Mouse (Mus musculus) embryonic facial prominence, embryonic 11.5 days (tissue): ENCODE measurements around the gene Emc4. TPM values are rescaled to one million over a fixed set of nuclear protein-coding genes. Genes with fewer than 3 reads are reported as not detected.
A peak's percentile ranks its signal among the peaks of the same experiment; 100 is the strongest.

Experiments used
- ATAC-seq: fragments of 200-750 bp; cut with Nextera tagmentation; replicated peaks from 2 replicates; pipeline ENCODE4 v1.8.0; 2017; ENCODE audit warnings: low read depth; ENCODE audit not compliant: insufficient number of reproducible peaks, low FRiP score, low TSS enrichment
- DNase-seq: peaks from one replicate; pipeline ENCODE4 v3.0.0-alpha.2; 2015; ENCODE audit warnings: low spot score
- H3K27ac ChIP-seq: fragments of 300-500 bp; sonication (generic); replicated peaks from 2 replicates; pipeline ENCODE4 v1.5.1; 2014; ENCODE audit warnings: mild to moderate bottlenecking, low read depth, low read length, control low read depth
- H3K27me3 ChIP-seq: fragments of 300-500 bp; sonication (generic); 2 replicates; pipeline ENCODE4 v1.6.1; 2014; ENCODE audit warnings: mild to moderate bottlenecking, low read length, moderate library complexity, mixed read lengths; ENCODE audit not compliant: control insufficient read depth, insufficient read depth
- H3K36me3 ChIP-seq: fragments of 300-500 bp; sonication (generic); replicated peaks from 2 replicates; pipeline ENCODE4 v1.6.1; 2014; ENCODE audit warnings: low read depth, mild to moderate bottlenecking, low read length, moderate library complexity, mixed read lengths; ENCODE audit not compliant: control insufficient read depth, insufficient read depth
- H3K4me1 ChIP-seq: fragments of 300-500 bp; sonication (generic); 2 replicates; pipeline ENCODE4 v1.6.1; 2014; ENCODE audit warnings: low read length, mixed read lengths; ENCODE audit not compliant: control insufficient read depth, insufficient read depth
- H3K4me2 ChIP-seq: fragments of 300-500 bp; sonication (generic); 2 replicates; pipeline ENCODE4 v1.6.1; 2014; ENCODE audit warnings: low read depth, mild to moderate bottlenecking, control low read depth, low read length, moderate library complexity
- H3K4me3 ChIP-seq: fragments of 300-500 bp; sonication (generic); 2 replicates; pipeline ENCODE4 v1.5.1; 2014; ENCODE audit warnings: low read depth, low read length, control low read depth
- H3K9ac ChIP-seq: fragments of 300-500 bp; sonication (generic); replicated peaks from 2 replicates; pipeline ENCODE4 v1.6.1; 2014; ENCODE audit warnings: mild to moderate bottlenecking, control low read depth, low read length
- H3K9me3 ChIP-seq: fragments of 300-500 bp; sonication (generic); replicated peaks from 2 replicates; pipeline ENCODE4 v1.6.1; 2016; ENCODE audit warnings: mild to moderate bottlenecking, low read length, inconsistent platforms, mixed read lengths; ENCODE audit not compliant: control insufficient read depth
- WGBS: fragments of 180-500 bp; shearing (Covaris S2); extraction: QIAGEN DNeasy Blood & Tissue Kit; methylation state at CpG from one replicate; pipeline ENCODE4 v1.1.7; 2014; 5-methylcytosine and 5-hydroxymethylcytosine counted together
- polyA plus RNA-seq: library from polyadenylated mRNA; unstranded; fragments of >200 nt; fragmentation: Nextera tagmentation; extraction: Ambion mirVana; gene quantifications from 2 replicates; pipeline ENCODE4 v1.2.1, GENCODE M21; 2014

The Emc4 gene
- polyA plus RNA-seq, 1 experiment from 2014 or later, result 93.3 TPM

- H3K27me3 ChIP-seq, result no peaks in the 10 kb centered on the region
- 90% methylated on average over 12 of the region's 12 CpGs for WGBS
- H3K9me3 ChIP-seq, result no peaks in the 10 kb centered on the region
- peaks cover 8% of the 10 kb centered on the region for H3K36me3 ChIP-seq
- H3K9ac ChIP-seq, result no peak overlapping the region
- no peak for DNase-seq
- no peak overlapping the region for H3K4me3 ChIP-seq
- H3K27ac ChIP-seq, result no peak overlapping the region
- H3K4me2 ChIP-seq, result no peak overlapping the region
- no peaks in the 10 kb centered on the region for H3K4me1 ChIP-seq
- ATAC-seq, result 0 out of 2 replicates have a peak, but pooled peaks have one; percentile 29
These were observed 7.6 kb downstream of the Emc4 start for GRCm38 (mm10) chr2:112360012-112360780.

DNA sequence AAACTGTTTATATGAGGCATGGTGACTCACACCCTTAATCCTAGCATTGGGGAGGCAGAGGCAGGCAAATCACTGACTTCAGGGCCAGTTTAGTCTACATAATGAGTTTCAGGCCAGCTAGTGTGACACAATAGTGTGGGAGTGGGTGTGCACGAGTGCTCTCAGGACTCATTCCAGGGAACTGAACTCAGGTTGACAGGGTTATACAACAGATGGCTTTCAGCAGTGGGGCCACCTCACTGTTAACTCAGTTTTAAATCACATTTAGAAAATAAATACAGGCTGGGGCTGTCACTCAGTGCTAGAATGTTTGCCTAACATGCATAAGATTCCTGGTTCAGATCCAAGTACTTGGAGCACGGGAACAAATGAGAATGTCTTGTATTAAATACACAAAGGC lies 8.2 kb downstream of the Emc4 start:
- WGBS, result 81% methylated on average over 2 of the region's 2 CpGs
- H3K36me3 ChIP-seq, result peaks cover 8% of the 10 kb centered on the region
- no peak for ATAC-seq
- no peaks in the 10 kb centered on the region for H3K9me3 ChIP-seq
- no peak overlapping the region for H3K27ac ChIP-seq
- no peak overlapping the region for H3K4me2 ChIP-seq
- H3K4me3 ChIP-seq, result no peak overlapping the region
- no peaks in the 10 kb centered on the region for H3K27me3 ChIP-seq
- no peak for DNase-seq
- no peaks in the 10 kb centered on the region for H3K4me1 ChIP-seq
- H3K9ac ChIP-seq, result no peak overlapping the region

- Histone ChIP-seq H3K36me3 (peaks cover 2% of the 10 kb centered on the region; the same call in 1 of the 2 replicates), H3K4me3 (no peak overlapping the region), H3K4me1 (no peaks in the 10 kb centered on the region), H3K9ac (no peak overlapping the region), H3K27ac (no peak overlapping the region), H3K9me3 (no peaks in the 10 kb centered on the region), H3K4me2 (no peak overlapping the region), H3K27me3 (no peaks in the 10 kb centered on the region)
- WGBS, result 88% methylated on average over 7 of the region's 7 CpGs
- DNase-seq, result no peak
- ATAC-seq, result no peak
These were observed 14.0 kb downstream of the Emc4 start for GRCm38 (mm10) chr2:112353685-112354455.

- no peaks in the 10 kb centered on the region for H3K9me3 ChIP-seq
- DNase-seq (no peak), ATAC-seq (no peak)
- H3K4me2 ChIP-seq, result no peak overlapping the region
- no peaks in the 10 kb centered on the region for H3K36me3 ChIP-seq
- no peaks in the 10 kb centered on the region for H3K4me1 ChIP-seq
- WGBS, result 81% methylated on average over 3 of the region's 3 CpGs
- no peak overlapping the region for H3K4me3 ChIP-seq
- H3K27me3 ChIP-seq, result no peaks in the 10 kb centered on the region
- no peak overlapping the region for H3K27ac ChIP-seq
- no peak overlapping the region for H3K9ac ChIP-seq
These were observed 19.6 kb downstream of the Emc4 start for GRCm38 (mm10) chr2:112348246-112348645.

- no peak for DNase-seq
- ATAC-seq, result no peak
- Histone ChIP-seq H3K27me3 (no peaks in the 10 kb centered on the region), H3K4me3 (no peak overlapping the region), H3K27ac (no peak overlapping the region), H3K36me3 (peaks cover 2% of the 10 kb centered on the region; the same call in 1 of the 2 replicates), H3K9me3 (no peaks in the 10 kb centered on the region), H3K4me2 (no peak overlapping the region), H3K9ac (no peak overlapping the region), H3K4me1 (no peaks in the 10 kb centered on the region)
- 66% methylated on average over 3 of the region's 3 CpGs for WGBS
These were observed 26.7 kb downstream of the Emc4 start for GRCm38 (mm10) chr2:112341117-112341516.

DNA sequence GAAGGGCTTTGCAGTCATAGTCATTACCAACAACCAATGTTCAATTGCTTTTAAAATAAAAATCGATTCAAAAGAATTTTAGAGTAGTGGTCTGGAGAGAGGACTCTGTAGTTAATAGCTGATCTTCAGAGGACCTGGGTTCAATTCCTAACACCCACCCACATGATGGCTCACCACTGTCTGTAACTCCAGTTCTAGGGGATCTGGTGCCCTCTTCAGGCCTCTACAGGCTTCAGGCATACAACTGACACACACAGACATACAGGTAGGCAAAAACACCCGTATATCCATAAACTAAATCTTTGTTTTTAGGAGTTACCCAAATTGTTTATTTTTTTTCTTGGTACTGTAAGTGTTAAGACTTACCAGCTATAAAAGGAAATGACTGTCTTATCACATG lies 28.1 kb downstream of the Emc4 start:
- H3K9me3 ChIP-seq, result no peaks in the 10 kb centered on the region
- no peak for DNase-seq
- no peaks in the 10 kb centered on the region for H3K4me1 ChIP-seq
- no peak overlapping the region for H3K4me2 ChIP-seq
- H3K27me3 ChIP-seq, result no peaks in the 10 kb centered on the region
- 88% methylated on average over 2 of the region's 2 CpGs for WGBS
- H3K9ac ChIP-seq, result no peak overlapping the region
- no peak for ATAC-seq
- no peak overlapping the region for H3K27ac ChIP-seq
- peaks cover 2% of the 10 kb centered on the region; the same call in 1 of the 2 replicates for H3K36me3 ChIP-seq
- H3K4me3 ChIP-seq, result no peak overlapping the region

- no peaks in the 10 kb centered on the region for H3K4me1 ChIP-seq
- H3K4me2 ChIP-seq, result no peak overlapping the region
- H3K36me3 ChIP-seq, result peaks cover 2% of the 10 kb centered on the region; the same call in 1 of the 2 replicates
- ATAC-seq, result no peak
- H3K9ac ChIP-seq, result no peak overlapping the region
- DNase-seq, result no peak
- H3K27me3 ChIP-seq, result no peaks in the 10 kb centered on the region
- H3K27ac ChIP-seq, result no peak overlapping the region
- H3K9me3 ChIP-seq, result no peaks in the 10 kb centered on the region
- WGBS, result 95% methylated on average over 6 of the region's 6 CpGs
- no peak overlapping the region for H3K4me3 ChIP-seq
These were observed 30.6 kb downstream of the Emc4 start for GRCm38 (mm10) chr2:112337211-112337610.
